Mouse (Mus musculus): Measurements from ENCODE around the gene Srsf9. TPM values are rescaled to one million over a fixed set of nuclear protein-coding genes. Genes with fewer than 3 reads are reported as not detected.
A peak's percentile ranks its signal among the peaks of the same experiment; 100 is the strongest.

The Srsf9 gene
- total and polyA plus RNA-seq, 3 experiments = 80.0 to 170 TPM; not detected in 1

GRCm38 (mm10) chr5:115312354-115312753, 14.6 kb upstream of the Srsf9 start:
- peaks cover 0 to 26% of the 10 kb centered on the region in 2 experiments; a peak in 2 of 4 replicates for H3K36me3 ChIP-seq (ENCODE audit: control insufficient read depth in 1 of 2, insufficient read depth in 2 of 2, low read length in 2 of 2)
- peak overlapping the region; percentile 97 for H3K27ac ChIP-seq (ENCODE audit: control insufficient read depth, low read depth, low read length)
- H3K9me3 ChIP-seq (replicated peaks; ENCODE audit: insufficient read depth, low read length) = no peaks in the 10 kb centered on the region
- no peaks in the 10 kb centered on the region for H3K79me2 ChIP-seq (ENCODE audit: control insufficient read depth, insufficient read depth, low read length, poor library complexity)
- TF ChIP-seq RAD21 (IDR thresholded peaks at IDR 0.05; ENCODE audit: low read depth, low read length) (no peak), USF2 (IDR thresholded peaks at IDR 0.05; ENCODE audit: borderline replicate concordance in 1 of 2, insufficient read depth in 1 of 2, low read depth in 1 of 2, low read length in 2 of 2) (no peak), POLR2A (IDR thresholded peaks at IDR 0.05; ENCODE audit: control insufficient read depth in 1 of 2, insufficient read depth in 1 of 2, low read depth in 1 of 2, low read length in 2 of 2, poor library complexity in 1 of 2) (no peak), JUND (IDR thresholded peaks at IDR 0.05; ENCODE audit: low read depth, low read length) (no peak), POLR2AphosphoS5 (IDR thresholded peaks at IDR 0.05; ENCODE audit: borderline replicate concordance, low read depth, low read length) (no peak), CTCF (IDR thresholded peaks at IDR 0.05 in 2 of 3, conservative IDR thresholded peaks at IDR 0.05 in 1 of 3; ENCODE audit: control insufficient read depth in 1 of 3, insufficient read depth in 1 of 3, low read depth in 2 of 3, low read length in 3 of 3, poor library complexity in 1 of 3, severe bottlenecking in 1 of 3) (no peak), NELFE (IDR thresholded peaks at IDR 0.05; ENCODE audit: low read depth, low read length) (no peak), EP300 (IDR thresholded peaks at IDR 0.05; ENCODE audit: low read depth in 1 of 2, low read length in 2 of 2) (peak in 1 of 2 experiments; percentile 7; a peak in 1 of 4 replicates), MEF2A (IDR thresholded peaks at IDR 0.05; ENCODE audit: extremely low read depth, insufficient replicate concordance, low read depth, low read length, poor library complexity, severe bottlenecking) (no peak), SMC3 (IDR thresholded peaks at IDR 0.05; ENCODE audit: low read depth, low read length) (no peak), MAZ (IDR thresholded peaks at IDR 0.05; ENCODE audit: low read depth, low read length) (no peak), ETS1 (IDR thresholded peaks at IDR 0.05; ENCODE audit: low read depth, low read length) (no peak), HCFC1 (IDR thresholded peaks at IDR 0.05; ENCODE audit: low read depth, low read length) (no peak), GATA1 (IDR thresholded peaks at IDR 0.05; ENCODE audit: low read depth, low read length) (peak; percentile 60; the same call in 1 of the 2 replicates), TBP (IDR thresholded peaks at IDR 0.05; ENCODE audit: low read depth, low read length) (peak; percentile 10), NRF1 (IDR thresholded peaks at IDR 0.05; ENCODE audit: insufficient read depth, low read depth, low read length, poor library complexity, severe bottlenecking) (no peak), CHD2 (IDR thresholded peaks at IDR 0.05; ENCODE audit: low read length) (no peak), E2F4 (IDR thresholded peaks at IDR 0.05; ENCODE audit: borderline replicate concordance, low read depth, low read length) (no peak), BHLHE40 (IDR thresholded peaks at IDR 0.05; ENCODE audit: borderline replicate concordance, low read depth, low read length) (no peak)
- DNase-seq (ENCODE audit: low read depth, low spot score) = no peak
- H3K4me1 ChIP-seq (ENCODE audit: control insufficient read depth in 1 of 2, insufficient read depth in 2 of 2, low read length in 2 of 2) = peaks cover 6 to 30% of the 10 kb centered on the region in 2 experiments
- no peaks in the 10 kb centered on the region for H3K27me3 ChIP-seq (ENCODE audit: control insufficient read depth in 1 of 2, insufficient read depth in 2 of 2, low read length in 2 of 2)
- H3K4me3 ChIP-seq (ENCODE audit: control insufficient read depth in 1 of 2, insufficient read depth in 1 of 2, low read depth in 2 of 2, low read length in 2 of 2) = peak overlapping the region; percentile 28 to 40
- peak overlapping the region; percentile 65 for H3K9ac ChIP-seq (ENCODE audit: control insufficient read depth, low read depth, low read length, poor library complexity, severe bottlenecking)
